Mouse (Mus musculus): ENCODE measurements at regions not wholly inside any gene's neighbourhood (a gene's known extent, or its start where the extent isn't known, plus 50 kb on each side); places are given as distances from the start of the nearest gene placed in this dataset.

DNA sequence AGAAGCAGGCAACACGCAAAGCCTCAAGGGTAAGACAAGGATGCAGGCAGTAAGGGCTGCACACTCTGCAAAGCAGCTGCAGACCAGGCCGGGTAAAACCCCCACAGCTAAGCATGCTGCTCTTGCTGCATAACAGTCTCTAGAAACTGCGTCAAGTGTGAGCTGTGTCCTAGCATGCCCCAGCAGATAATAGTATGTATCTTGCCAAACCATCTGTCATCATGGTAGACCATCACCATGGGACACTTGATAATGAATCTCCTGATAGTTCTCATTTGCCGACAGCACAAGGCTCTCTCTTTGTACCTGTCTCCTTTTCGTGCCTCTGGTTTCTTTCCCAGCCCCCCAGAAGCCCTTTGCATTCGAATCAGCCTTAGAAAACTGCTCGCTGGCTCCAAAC lies 52.5 kb upstream of the Ddx18 start:
- no peak for DNase-seq (ENCODE audit: low read depth)

DNA sequence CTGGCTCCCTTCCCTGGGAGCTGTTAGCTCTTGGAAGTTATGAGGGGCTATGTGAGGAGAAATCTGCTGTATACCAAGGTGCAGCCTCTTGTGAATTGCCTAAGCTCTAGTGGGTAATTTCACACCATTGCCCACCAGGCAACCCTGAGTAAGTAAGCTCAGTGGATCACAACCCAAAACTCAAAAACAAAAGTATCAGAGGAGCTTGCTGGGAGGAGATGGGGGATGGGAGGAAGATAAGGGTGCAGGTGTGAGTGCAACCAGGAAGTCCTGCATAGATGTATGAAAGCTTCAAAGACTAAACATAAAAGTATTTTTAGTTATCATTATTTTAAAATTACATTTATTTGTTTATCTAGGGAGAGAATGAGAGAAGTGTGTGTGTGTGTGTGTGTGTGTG lies 50.8 kb upstream of the Ddx18 start:
- no peak for DNase-seq (ENCODE audit: low read depth)

All from NIH3T3 (cell line).